Mouse (Mus musculus): ENCODE measurements at regions not wholly inside any gene's neighbourhood (a gene's known extent, or its start where the extent isn't known, plus 50 kb on each side); places are given as distances from the start of the nearest gene placed in this dataset.

GRCm38 (mm10) chr4:10792628-10793027 lies 81.7 kb upstream of the 2610301B20Rik start:
- TF ChIP-seq CTCF (IDR thresholded peaks at IDR 0.05; ENCODE audit: insufficient read depth, low read length) (no peak), POLR2A (IDR thresholded peaks at IDR 0.05; ENCODE audit: borderline replicate concordance, extremely low read depth, low read depth, low read length) (no peak)

Measured in lung, adult 2 months (tissue).